Mouse (Mus musculus) olfactory bulb, adult 2 months (tissue): ENCODE measurements around the gene Cd99l2. TPM values are rescaled to one million over a fixed set of nuclear protein-coding genes. Genes with fewer than 3 reads are reported as not detected.

Experiments used
- H3K27ac ChIP-seq: fragments of 200-500 bp; 2 replicates; pipeline ENCODE4 v1.5.1; 2012; ENCODE audit warnings: low read depth, low read length; ENCODE audit not compliant: insufficient read depth
- H3K4me1 ChIP-seq: fragments of 200-500 bp; 2 replicates; pipeline ENCODE4 v1.6.1; 2012; ENCODE audit warnings: low read length; ENCODE audit not compliant: control insufficient read depth, insufficient read depth
- H3K4me3 ChIP-seq: fragments of 200-500 bp; 2 replicates; pipeline ENCODE4 v1.5.1; 2012; ENCODE audit warnings: mild to moderate bottlenecking, low read depth, low read length, moderate library complexity; ENCODE audit not compliant: insufficient read depth
- CTCF ChIP-seq: fragments of 200-500 bp; IDR thresholded peaks from 2 replicates; pipeline ENCODE4 v1.5.1; 2012; ENCODE audit warnings: low read depth, mild to moderate bottlenecking, low read length, moderate library complexity; ENCODE audit not compliant: insufficient read depth
- POLR2A ChIP-seq: fragments of 200-500 bp; IDR thresholded peaks from 2 replicates; pipeline ENCODE4 v1.6.1; 2012; ENCODE audit warnings: mild to moderate bottlenecking, low read depth, low read length, moderate library complexity; ENCODE audit not compliant: insufficient read depth
- WGBS: fragments of 180-500 bp; shearing (Covaris S2); methylation state at CpG from one replicate; pipeline ENCODE4 v1.1.7; 2018; 5-methylcytosine and 5-hydroxymethylcytosine counted together
- polyA plus RNA-seq: library from polyadenylated mRNA; stranded (reverse); fragments of >200 nt; gene quantifications from 2 replicates; pipeline ENCODE4 v1.2.4, GENCODE M21; 2012; ENCODE audit warnings: low replicate concordance; ENCODE audit not compliant: missing spikeins, insufficient read depth, insufficient read length

Gene Cd99l2
- polyA plus RNA-seq, 1 experiment: not detected

GRCm38 (mm10) chrX:71413616-71414015, 79.0 kb downstream of the Cd99l2 start:
- WGBS: 92% methylated on average over 4 of the region's 4 CpGs
- Histone ChIP-seq H3K4me1 (no peaks in the 10 kb centered on the region), H3K4me3 (no peak overlapping the region), H3K27ac (no peak overlapping the region)
- TF ChIP-seq CTCF (no peak), POLR2A (no peak)

GRCm38 (mm10) chrX:71412776-71413175, 79.9 kb downstream of the Cd99l2 start:
- Histone ChIP-seq H3K4me1 (no peaks in the 10 kb centered on the region), H3K27ac (no peak overlapping the region), H3K4me3 (no peak overlapping the region)
- 73% methylated on average over 3 of the region's 3 CpGs for WGBS
- TF ChIP-seq POLR2A: no peak
- no peak for TF ChIP-seq CTCF

GRCm38 (mm10) chrX:71408386-71408785, 84.3 kb downstream of the Cd99l2 start:
- 52% methylated on average over 1 of the region's 1 CpGs for WGBS
- Histone ChIP-seq H3K4me1 (no peaks in the 10 kb centered on the region), H3K4me3 (no peak overlapping the region), H3K27ac (no peak overlapping the region)
- TF ChIP-seq CTCF: no peak
- no peak for TF ChIP-seq POLR2A

GRCm38 (mm10) chrX:71406290-71406689, 86.4 kb downstream of the Cd99l2 start:
- Histone ChIP-seq H3K4me3 (no peak overlapping the region), H3K4me1 (no peaks in the 10 kb centered on the region), H3K27ac (no peak overlapping the region)
- TF ChIP-seq POLR2A: no peak
- TF ChIP-seq CTCF: no peak

- Histone ChIP-seq H3K27ac (no peak overlapping the region), H3K4me3 (no peak overlapping the region), H3K4me1 (no peaks in the 10 kb centered on the region)
- TF ChIP-seq POLR2A: no peak
- no peak for TF ChIP-seq CTCF
- WGBS: 84% methylated on average over 4 of the region's 4 CpGs
Observed at GRCm38 (mm10) chrX:71396326-71396725, 96.3 kb downstream of the Cd99l2 start.

- no peak overlapping the region for H3K4me3 ChIP-seq
- WGBS: 49% methylated on average over 5 of the region's 5 CpGs
- H3K4me1 ChIP-seq: no peaks in the 10 kb centered on the region
- no peak overlapping the region for H3K27ac ChIP-seq
- TF ChIP-seq CTCF (no peak), POLR2A (no peak)
Observed at GRCm38 (mm10) chrX:71381571-71381970, 111.1 kb downstream of the Cd99l2 start.

- H3K4me1 ChIP-seq: no peaks in the 10 kb centered on the region
- no peak overlapping the region for H3K4me3 ChIP-seq
- 90% methylated on average over 2 of the region's 2 CpGs for WGBS
- no peak for TF ChIP-seq POLR2A
- no peak for TF ChIP-seq CTCF
- no peak overlapping the region for H3K27ac ChIP-seq
Observed at GRCm38 (mm10) chrX:71378435-71378834, 114.2 kb downstream of the Cd99l2 start.

GRCm38 (mm10) chrX:71376781-71377180, 115.9 kb downstream of the Cd99l2 start:
- H3K27ac ChIP-seq: no peak overlapping the region
- 89% methylated on average over 1 of the region's 1 CpGs for WGBS
- H3K4me1 ChIP-seq: no peaks in the 10 kb centered on the region
- H3K4me3 ChIP-seq: no peak overlapping the region
- TF ChIP-seq POLR2A (no peak), CTCF (no peak)

Other genes starting within 250 kb of the Cd99l2 start
- not detected in 2 replicates for gene Mtmr1, start 128.1 kb downstream of the Cd99l2 start, polyA plus RNA-seq
- gene Hmgb3, start 63.1 kb upstream of the Cd99l2 start, polyA plus RNA-seq: not detected in 2 replicates
- gene Gpr50, start 170.8 kb upstream of the Cd99l2 start, polyA plus RNA-seq: not detected in 2 replicates